Mouse (Mus musculus) stomach, postnatal 0 days (tissue): ENCODE data around the gene Trpv2.

Experiments used
- CTCF ChIP-seq: IDR thresholded peaks from 2 replicates; pipeline ENCODE4 v1.5.1; 2016; ENCODE audit warnings: antibody characterized with exemption, low read depth, mild to moderate bottlenecking, moderate library complexity
- EP300 ChIP-seq: optimal IDR thresholded peaks from 2 replicates; pipeline ENCODE3; 2016; ENCODE audit warnings: antibody characterized with exemption

DNA sequence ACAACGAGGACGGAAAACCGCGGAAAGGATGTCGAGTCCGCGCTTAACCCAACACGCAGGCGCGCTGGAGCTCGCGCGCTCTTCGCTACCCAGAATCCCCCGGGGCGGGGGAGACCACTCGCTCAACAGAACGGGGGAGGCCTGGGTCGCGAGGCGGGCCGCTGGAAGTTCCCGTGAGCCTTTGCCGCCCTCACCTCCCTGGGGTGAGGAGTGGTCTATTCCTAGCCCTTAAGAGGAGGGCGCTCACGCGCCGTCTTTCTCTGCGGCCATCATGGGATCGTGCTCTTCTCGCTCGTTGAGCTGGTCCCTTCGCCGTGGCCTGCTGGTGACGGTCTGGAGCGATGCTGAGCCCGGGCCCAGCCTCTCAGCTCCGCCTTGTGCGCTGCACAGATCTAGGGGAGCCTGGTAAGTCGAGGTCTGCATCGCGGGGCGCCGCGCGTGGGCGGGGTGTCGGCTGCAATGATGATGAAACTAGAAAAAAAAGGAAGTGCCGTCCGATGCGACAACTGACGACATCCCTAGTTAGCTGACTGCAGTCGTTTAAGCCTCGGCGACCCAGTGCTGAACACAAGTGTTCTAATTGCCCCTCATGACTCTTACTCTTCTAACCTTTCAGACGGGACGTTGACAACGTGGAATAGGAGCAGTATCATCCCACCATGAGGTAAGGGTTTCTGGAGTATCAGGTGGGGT, 28.5 kb downstream of the Trpv2 start:
- TF ChIP-seq CTCF (peak; percentile 32), EP300 (peak; percentile 78)
